Mouse (Mus musculus): ENCODE measurements around the gene Ugcg. TPM values are rescaled to one million over a fixed set of nuclear protein-coding genes. Genes with fewer than 3 reads are reported as not detected.

The Ugcg gene
- 57.9 and 62.6 TPM in 2 replicates for polyA plus RNA-seq (2012; rRNA removed)

DNA sequence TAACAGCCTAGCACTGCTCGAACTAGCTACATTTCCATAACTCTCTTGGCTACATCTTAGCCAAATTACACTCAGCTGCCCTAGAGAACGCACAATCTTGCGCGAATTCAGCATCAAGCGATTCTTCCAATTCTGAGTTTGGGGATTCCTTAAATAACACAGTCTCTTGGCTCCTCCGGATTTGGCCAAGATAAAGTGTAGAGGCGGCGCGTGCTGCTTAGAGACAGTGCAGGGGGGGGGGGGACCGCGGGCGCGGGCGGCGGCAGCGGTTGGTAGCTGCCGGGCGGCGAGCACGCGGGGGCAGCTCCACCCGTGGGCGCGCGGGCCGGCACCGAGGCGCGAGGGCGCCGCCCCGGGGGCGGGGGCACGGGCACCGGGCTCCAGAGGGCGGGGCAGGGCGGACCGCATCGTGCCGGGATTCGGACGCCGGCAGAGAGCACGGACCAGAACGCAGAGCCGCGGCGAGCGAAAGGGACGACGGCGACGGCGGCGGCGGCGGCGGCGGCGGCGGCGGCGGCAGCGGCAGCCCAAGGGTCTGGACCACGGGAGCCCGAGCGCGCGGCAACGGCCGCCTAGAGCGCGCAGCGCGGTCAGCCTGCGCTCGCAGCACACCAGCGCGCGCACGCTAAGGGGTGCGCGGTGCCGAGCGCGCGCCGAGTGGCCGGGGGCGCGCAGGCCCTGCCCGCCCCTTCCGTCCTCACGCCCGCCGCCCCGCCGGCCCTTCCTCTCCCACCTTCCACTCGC is at the start of gene Ugcg:
Gene Ugcg, plus strand, starts transcription at position 456 of the 744 bp plus-strand sequence.
- peak within 1 kb of the TSS; percentile 85 for H3K4me3 ChIP-seq (ENCODE audit: extremely low read depth, insufficient read depth, insufficient read length)
- no peaks in the 10 kb centered on the region for H3K27me3 ChIP-seq (ENCODE audit: control insufficient read depth, insufficient read depth, low read length)
- DNase-seq (ENCODE audit: low read depth in 1 of 2, low spot score in 2 of 2), result peak in 1 of 2 experiments; percentile 82

DNA sequence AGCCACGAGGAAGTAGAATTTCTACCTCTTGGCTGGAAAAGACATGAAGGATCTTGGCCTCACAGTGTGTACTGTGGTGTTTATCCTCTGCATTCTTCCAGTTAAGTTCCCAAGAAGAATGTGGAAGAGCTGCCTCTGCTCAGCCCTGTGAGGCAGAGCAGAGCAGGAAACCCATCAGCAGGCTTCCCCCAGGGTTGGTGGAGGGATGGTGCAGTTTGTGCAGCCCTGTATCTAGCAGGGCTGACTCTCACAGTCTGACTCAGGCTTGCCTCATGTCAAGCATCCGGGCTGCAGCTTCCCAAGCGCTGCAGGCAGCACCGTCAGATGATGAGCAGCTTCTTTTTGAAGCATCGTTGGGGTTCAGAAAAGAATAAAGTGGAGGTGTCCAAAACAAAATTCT is 40.0 kb upstream of the Ugcg start:
- no peak for DNase-seq (ENCODE audit: low read depth in 1 of 2, low spot score in 2 of 2)
- Histone ChIP-seq H3K27me3 (ENCODE audit: control insufficient read depth, insufficient read depth, low read length) (no peaks in the 10 kb centered on the region), H3K4me1 (ENCODE audit: control insufficient read depth, insufficient read depth, insufficient read length) (no peaks in the 10 kb centered on the region; the same call in 1 of the 2 replicates), H3K36me3 (ENCODE audit: control insufficient read depth, insufficient read depth, low read length) (no peaks in the 10 kb centered on the region), H3K4me3 (ENCODE audit: extremely low read depth, insufficient read depth, insufficient read length) (no peak overlapping the region), H3K27ac (ENCODE audit: insufficient read depth, low read length) (no peak overlapping the region)
- TF ChIP-seq POLR2A (IDR thresholded peaks at IDR 0.05; ENCODE audit: low read depth, low read length), result no peak
- no peak for TF ChIP-seq CTCF (IDR thresholded peaks at IDR 0.05; ENCODE audit: extremely low read depth, insufficient read depth, insufficient read length, insufficient replicate concordance)
- WGBS, result 63% methylated on average over 5 of the region's 5 CpGs

More for the DNA sequence above, at the start of gene Ugcg:
- no peaks in the 10 kb centered on the region for H3K36me3 ChIP-seq (ENCODE audit: control insufficient read depth, insufficient read depth, low read length)
- peaks cover 11% of the 10 kb centered on the region for H3K4me1 ChIP-seq (ENCODE audit: control insufficient read depth, insufficient read depth, insufficient read length)
- TF ChIP-seq CTCF (IDR thresholded peaks at IDR 0.05; ENCODE audit: extremely low read depth, insufficient read depth, insufficient read length, insufficient replicate concordance), result no peak
- no peak; the same call in 1 of the 2 replicates for TF ChIP-seq POLR2A (IDR thresholded peaks at IDR 0.05; ENCODE audit: low read depth, low read length)
- WGBS, result 2% methylated on average over 60 of the region's 99 CpGs
- H3K27ac ChIP-seq (ENCODE audit: insufficient read depth, low read length), result peak within 1 kb of the TSS; percentile 88

DNA sequence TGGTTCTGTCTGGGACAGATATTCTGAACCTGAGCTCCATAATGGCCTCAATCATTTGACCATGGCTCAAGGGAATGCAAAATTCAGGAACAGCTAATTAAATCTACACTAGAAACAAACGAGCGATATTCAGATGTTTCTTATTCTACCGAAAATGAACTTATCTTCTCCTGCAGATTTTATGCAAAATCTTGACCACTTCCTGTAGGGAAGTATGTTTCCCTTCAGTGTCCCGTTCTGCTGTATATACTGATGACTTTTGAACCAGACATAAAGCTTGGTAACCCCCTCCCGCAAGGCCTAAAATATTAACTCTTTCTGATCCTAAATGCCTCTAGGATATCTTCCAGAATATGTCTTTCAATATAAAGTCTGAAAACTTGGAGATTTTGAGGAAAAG is 38.1 kb upstream of the Ugcg start:
- H3K36me3 ChIP-seq (ENCODE audit: control insufficient read depth, insufficient read depth, low read length), result no peaks in the 10 kb centered on the region
- no peak overlapping the region for H3K27ac ChIP-seq (ENCODE audit: insufficient read depth, low read length)
- no peaks in the 10 kb centered on the region; the same call in 1 of the 2 replicates for H3K4me1 ChIP-seq (ENCODE audit: control insufficient read depth, insufficient read depth, insufficient read length)
- H3K4me3 ChIP-seq (ENCODE audit: extremely low read depth, insufficient read depth, insufficient read length), result no peak overlapping the region
- no peaks in the 10 kb centered on the region for H3K27me3 ChIP-seq (ENCODE audit: control insufficient read depth, insufficient read depth, low read length)
- TF ChIP-seq CTCF (IDR thresholded peaks at IDR 0.05; ENCODE audit: extremely low read depth, insufficient read depth, insufficient read length, insufficient replicate concordance) (no peak), POLR2A (IDR thresholded peaks at IDR 0.05; ENCODE audit: low read depth, low read length) (no peak)
- 16% methylated on average over 5 of the region's 5 CpGs for WGBS
- no peak for DNase-seq (ENCODE audit: low read depth in 1 of 2, low spot score in 2 of 2)

DNA sequence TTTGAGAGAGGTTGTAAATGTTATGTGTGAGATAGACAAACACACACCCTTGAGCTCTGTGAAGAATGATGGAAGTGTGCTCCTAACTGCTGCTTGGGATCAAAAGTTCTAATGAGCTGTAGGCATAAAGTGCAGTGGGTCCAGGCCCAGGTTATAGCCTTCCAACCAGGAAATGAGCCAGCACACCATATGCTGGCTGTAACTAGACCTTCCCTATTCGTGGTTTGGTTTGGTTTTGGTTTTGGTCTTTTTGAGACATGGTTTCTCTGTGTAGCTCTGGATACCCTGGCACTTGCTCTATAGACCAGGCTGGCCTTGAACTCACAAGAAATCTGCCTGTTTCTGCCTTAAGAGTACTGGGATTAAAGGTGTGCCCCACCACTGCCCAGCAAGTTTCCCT is 37.1 kb upstream of the Ugcg start:
- no peak for DNase-seq (ENCODE audit: low read depth in 1 of 2, low spot score in 2 of 2)
- H3K36me3 ChIP-seq (ENCODE audit: control insufficient read depth, insufficient read depth, low read length), result no peaks in the 10 kb centered on the region
- TF ChIP-seq CTCF (IDR thresholded peaks at IDR 0.05; ENCODE audit: extremely low read depth, insufficient read depth, insufficient read length, insufficient replicate concordance) (no peak), POLR2A (IDR thresholded peaks at IDR 0.05; ENCODE audit: low read depth, low read length) (no peak)
- H3K27me3 ChIP-seq (ENCODE audit: control insufficient read depth, insufficient read depth, low read length), result no peaks in the 10 kb centered on the region
- H3K4me3 ChIP-seq (ENCODE audit: extremely low read depth, insufficient read depth, insufficient read length), result no peak overlapping the region
- 35% methylated on average over 1 of the region's 1 CpGs for WGBS
- H3K4me1 ChIP-seq (ENCODE audit: control insufficient read depth, insufficient read depth, insufficient read length), result no peaks in the 10 kb centered on the region; the same call in 1 of the 2 replicates
- no peak overlapping the region for H3K27ac ChIP-seq (ENCODE audit: insufficient read depth, low read length)

DNA sequence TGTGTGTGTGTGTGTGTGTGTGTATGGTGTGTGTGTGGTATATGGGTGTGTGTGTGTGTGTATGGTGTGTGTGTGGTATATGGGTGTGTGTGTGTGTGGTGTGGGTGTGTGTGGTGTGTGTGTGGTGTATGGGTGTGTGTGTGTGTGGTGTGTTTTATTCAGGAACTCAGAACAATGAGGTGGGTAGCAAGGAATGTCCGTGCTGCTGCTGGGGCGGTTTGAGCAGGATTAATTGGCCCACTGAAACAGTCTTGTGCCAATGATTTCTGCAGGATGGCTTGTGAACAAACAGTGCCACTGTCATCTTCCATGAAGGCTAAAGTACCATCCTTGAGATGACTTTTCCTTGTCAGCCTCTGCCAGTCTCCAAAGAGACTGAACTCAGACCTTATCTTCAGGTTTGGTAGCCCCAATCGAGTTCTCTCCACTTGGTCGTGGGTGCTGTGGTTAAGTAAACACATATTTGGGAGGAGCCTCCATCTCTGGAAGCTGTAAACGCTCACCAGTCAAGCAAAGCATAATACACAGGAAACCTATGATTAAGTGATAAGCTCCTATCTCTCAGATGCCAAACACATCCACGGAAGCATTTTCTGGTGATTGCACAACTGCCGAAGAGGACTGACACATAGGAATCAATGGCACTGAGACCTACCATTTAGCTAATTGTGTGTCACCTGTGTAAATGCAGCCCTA is 32.0 kb upstream of the Ugcg start:
- no peak for TF ChIP-seq CTCF (IDR thresholded peaks at IDR 0.05; ENCODE audit: extremely low read depth, insufficient read depth, insufficient read length, insufficient replicate concordance)
- no peak for TF ChIP-seq POLR2A (IDR thresholded peaks at IDR 0.05; ENCODE audit: low read depth, low read length)

DNA sequence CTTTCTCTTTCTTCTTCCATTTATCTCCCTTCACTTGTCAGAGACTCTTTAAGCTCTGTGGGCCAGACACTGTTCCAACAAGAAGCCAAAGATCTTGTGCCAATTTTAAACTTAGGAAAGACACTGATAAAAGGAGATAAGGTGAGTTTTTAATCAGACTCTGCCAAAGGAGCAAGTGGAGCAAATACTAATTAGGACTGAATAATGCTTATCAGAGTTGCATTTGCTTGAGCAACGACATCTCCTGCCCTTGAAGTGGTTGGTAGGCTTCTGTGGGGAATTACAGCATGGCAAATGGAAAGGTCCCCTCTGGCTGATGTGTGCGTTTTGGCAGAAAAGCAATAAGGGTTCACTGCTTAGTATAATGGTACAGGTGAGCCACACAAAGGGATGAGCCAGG is 31.4 kb upstream of the Ugcg start:
- WGBS, result 73% methylated on average over 2 of the region's 2 CpGs
- Histone ChIP-seq H3K4me1 (ENCODE audit: control insufficient read depth, insufficient read depth, insufficient read length) (no peaks in the 10 kb centered on the region), H3K27me3 (ENCODE audit: control insufficient read depth, insufficient read depth, low read length) (no peaks in the 10 kb centered on the region), H3K27ac (ENCODE audit: insufficient read depth, low read length) (no peak overlapping the region), H3K4me3 (ENCODE audit: extremely low read depth, insufficient read depth, insufficient read length) (no peak overlapping the region), H3K36me3 (ENCODE audit: control insufficient read depth, insufficient read depth, low read length) (no peaks in the 10 kb centered on the region)
- TF ChIP-seq POLR2A (IDR thresholded peaks at IDR 0.05; ENCODE audit: low read depth, low read length) (no peak), CTCF (IDR thresholded peaks at IDR 0.05; ENCODE audit: extremely low read depth, insufficient read depth, insufficient read length, insufficient replicate concordance) (no peak)
- no peak for DNase-seq (ENCODE audit: low read depth in 1 of 2, low spot score in 2 of 2)

More for the DNA sequence above, 32.0 kb upstream of the Ugcg start:
- Histone ChIP-seq H3K27me3 (ENCODE audit: control insufficient read depth, insufficient read depth, low read length) (no peaks in the 10 kb centered on the region), H3K4me3 (ENCODE audit: extremely low read depth, insufficient read depth, insufficient read length) (no peak overlapping the region), H3K36me3 (ENCODE audit: control insufficient read depth, insufficient read depth, low read length) (no peaks in the 10 kb centered on the region), H3K4me1 (ENCODE audit: control insufficient read depth, insufficient read depth, insufficient read length) (no peaks in the 10 kb centered on the region), H3K27ac (ENCODE audit: insufficient read depth, low read length) (no peak overlapping the region)
- 41% methylated on average over 7 of the region's 7 CpGs for WGBS
- DNase-seq (ENCODE audit: low read depth in 1 of 2, low spot score in 2 of 2), result no peak
